Mouse (Mus musculus) ES-E14 (cell line): ENCODE results near the gene Phlpp1.

Experiments
- CHD2 ChIP-seq: IDR thresholded peaks from 2 replicates; pipeline ENCODE4 v1.6.1; 2014; ENCODE audit warnings: mild to moderate bottlenecking, low read depth, low read length, inconsistent platforms
- ZC3H11A ChIP-seq: IDR thresholded peaks from 2 replicates; pipeline ENCODE4 v1.6.1; 2012; ENCODE audit warnings: low read depth, mild to moderate bottlenecking, inconsistent platforms, low read length, borderline replicate concordance
- ZNF384 ChIP-seq: IDR thresholded peaks from 2 replicates; pipeline ENCODE4 v1.6.1; 2012; ENCODE audit warnings: low read depth, low read length, inconsistent platforms

DNA sequence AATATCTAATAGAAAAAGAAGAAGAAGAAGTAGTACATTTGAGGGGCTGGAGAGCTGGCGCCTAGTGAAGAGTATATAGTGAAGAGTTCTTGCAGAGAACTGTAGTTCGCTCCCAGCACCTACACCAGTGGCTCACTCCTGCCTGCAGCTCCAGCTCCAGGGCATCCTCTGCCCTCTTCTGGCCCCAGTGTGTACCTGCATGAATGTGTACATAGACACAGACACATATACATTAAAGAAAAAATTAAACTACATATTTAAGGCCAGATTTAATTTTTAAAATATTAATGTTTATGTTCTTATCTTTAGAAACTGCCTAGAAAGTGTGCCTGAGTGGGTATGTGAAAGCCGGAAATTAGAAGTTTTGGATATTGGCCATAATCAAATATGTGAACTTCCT, 175.2 kb downstream of the Phlpp1 start:
- TF ChIP-seq ZC3H11A (no peak), CHD2 (no peak), ZNF384 (no peak)
